Mouse (Mus musculus) activated CD4-positive, CD25-positive, alpha-beta regulatory T cell, adult 4 months (primary cell): ENCODE data around the gene Selenov. TPM values are rescaled to one million over a fixed set of nuclear protein-coding genes. Genes with fewer than 3 reads are reported as not detected.
A peak's percentile ranks its signal among the peaks of the same experiment; 100 is the strongest.
"Not testable (repeated sequence)": the region's sequence is repeated elsewhere in the genome, so short reads cannot be mapped to it uniquely, and the experiment has no call there.

Experiments
- ATAC-seq: one replicate; pipeline ENCODE4 v1.8.0; 2017
- polyA plus RNA-seq, 2 experiments: library from polyadenylated mRNA; unstranded; fragments of 100-300 nt; shearing (Covaris generic); gene quantifications; one replicate each; pipeline ENCODE4 v1.2.1; 2017

Selenov gene
- polyA plus RNA-seq, 2 experiments from 2014 or later, result not detected

DNA sequence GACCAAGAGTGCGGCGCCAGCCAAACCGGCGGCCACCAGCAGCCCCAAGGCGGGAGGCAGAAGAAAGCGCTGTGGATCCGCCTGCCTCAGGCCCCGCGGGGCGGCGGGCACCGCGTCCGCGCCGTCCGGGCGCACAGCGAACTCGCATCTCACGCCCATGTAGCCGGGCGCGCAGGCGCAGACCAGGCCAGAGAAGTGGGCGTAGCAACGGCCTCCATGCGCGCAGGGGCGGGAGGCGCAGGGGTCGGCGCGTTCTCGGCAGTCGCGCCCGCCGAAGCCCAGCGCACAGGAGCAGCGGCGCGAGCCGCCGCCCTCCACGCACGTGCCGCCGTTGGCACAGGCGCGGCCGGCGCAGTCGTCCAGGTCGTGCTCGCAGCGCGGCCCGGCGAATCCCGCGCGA is 3.5 kb upstream of the Selenov start:
- ATAC-seq, result no peak

DNA sequence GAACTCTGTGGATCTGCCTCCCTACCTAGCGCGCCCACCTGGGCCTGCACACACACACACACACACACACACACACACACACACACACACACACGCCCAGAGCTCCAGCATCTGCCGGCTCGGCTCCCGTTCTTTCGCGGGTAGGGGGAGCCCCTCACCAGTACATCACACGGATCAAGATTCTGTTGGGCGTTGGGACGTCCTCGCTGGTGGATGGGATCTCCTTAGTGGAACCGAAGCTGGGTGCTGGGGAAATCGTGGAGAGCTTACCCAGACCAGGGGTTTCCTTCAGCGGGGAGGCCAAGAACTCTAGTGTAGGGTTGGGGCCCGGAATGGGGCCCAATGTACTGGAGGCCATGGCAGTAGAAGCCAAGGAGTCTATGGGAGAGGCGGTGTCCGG is 821 bp downstream of the Selenov start:
- ATAC-seq, result no peak

DNA sequence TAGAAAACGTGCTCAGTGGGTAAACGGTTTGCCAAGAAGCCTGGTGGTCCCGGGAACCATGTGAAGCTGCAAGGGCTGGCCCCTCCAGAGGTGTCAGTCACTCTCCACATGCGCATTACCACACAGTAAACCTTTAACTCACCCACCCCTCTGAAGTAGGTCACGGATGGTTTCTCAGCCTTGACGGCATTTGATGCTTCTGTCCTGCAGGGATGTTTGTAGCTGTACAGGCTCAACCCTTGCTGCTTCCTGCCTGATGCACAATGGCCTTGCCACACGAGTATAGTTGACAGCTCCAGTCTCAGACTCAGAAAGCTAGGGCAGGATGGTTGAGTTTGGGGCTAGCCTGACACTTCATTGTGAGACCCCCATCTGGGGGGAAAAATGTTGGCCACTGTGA is 10.4 kb downstream of the Selenov start:
- ATAC-seq, result no peak

DNA sequence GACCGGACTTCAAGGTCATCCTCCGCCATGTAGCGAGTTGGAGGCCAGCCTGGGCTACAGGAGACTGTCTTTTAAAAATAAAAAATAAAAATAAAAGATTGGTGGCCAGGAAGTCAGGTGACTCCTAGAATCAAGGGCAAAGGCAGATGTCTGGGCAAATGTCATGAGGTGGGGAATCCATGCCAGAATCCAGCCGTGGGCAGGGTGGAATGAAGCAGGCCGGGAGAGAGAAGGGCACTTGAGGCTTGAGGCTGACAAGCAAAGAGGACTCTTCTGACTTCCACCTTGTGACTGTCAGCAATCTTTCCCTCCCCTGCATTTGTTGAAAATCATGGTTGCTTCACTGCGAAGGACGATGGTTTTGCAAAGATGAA is 12.7 kb downstream of the Selenov start:
- no peak for ATAC-seq

DNA sequence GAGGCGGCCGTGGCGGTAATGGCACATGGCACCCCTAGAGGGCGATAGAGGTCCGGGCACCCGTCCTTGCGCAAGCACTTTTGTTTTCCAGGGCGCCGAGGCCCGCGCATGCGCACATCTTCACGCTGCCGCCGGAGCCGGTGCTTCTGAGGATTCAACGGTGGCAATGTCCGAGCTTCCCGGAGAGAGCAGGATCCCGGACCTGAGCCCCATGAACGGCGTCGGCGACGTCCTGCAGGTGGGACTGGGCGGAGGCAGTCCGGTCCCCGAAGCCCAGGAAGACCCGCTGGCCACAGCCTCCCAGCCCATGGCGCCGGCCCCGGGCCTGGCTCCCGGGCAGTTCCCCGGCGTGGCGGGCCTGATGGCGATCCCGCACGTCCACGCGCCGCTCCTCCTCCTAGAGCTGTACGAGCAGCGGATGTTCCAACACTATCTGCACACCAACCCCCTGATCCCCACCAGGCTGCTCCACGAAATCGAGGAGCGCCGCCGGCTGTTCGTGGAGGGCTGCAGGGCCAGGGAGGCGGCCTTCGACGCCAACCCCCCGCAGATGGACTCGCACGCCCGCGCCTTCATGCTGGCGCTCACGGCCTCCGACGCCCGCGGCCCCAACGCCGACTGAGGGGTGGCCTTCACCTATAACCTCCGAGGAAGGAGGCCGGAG is 13.2 kb downstream of the Selenov start, which contains the start of gene Eid2b:
Eid2b (plus strand) TSS at position 125 of the 664 bp plus-strand sequence.
- ATAC-seq, result peak; percentile 54

DNA sequence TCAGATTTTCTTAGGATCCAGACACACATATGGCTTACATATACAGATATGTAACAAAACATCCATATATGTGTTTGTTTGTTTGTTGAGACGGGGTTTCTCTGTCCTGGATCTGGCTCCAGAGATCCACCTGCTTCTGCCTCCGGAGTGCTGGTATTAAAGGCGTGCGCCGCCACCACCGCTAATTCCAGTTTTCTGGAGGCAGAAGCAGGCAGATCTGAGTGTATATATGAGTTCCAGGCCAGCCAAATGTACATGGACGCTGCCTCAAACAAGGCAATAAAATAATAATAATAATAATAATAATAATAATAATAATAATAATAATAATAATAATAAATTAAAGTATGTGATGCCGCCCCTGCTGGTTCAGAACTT is 13.8 kb downstream of the Selenov start:
- no peak for ATAC-seq

DNA sequence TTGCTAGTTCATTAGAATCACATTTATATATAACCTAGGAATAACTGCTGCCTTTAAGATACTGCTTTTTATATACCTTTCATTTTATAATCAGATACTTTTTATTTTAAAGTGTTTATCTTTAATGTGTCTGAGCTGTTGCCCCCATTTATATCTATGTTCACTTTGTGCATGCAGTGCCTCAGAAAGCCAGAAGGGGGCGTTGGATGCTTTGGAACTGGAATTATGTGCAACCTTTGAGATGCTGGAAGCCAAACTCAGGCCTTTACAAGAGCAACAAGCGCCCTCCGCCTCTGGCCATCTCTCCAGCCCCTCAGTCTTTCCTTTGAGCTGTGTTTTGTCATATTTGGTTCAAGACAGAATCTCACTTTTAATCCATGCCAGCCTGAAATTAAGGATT is 19.2 kb downstream of the Selenov start:
- ATAC-seq, result no peak

DNA sequence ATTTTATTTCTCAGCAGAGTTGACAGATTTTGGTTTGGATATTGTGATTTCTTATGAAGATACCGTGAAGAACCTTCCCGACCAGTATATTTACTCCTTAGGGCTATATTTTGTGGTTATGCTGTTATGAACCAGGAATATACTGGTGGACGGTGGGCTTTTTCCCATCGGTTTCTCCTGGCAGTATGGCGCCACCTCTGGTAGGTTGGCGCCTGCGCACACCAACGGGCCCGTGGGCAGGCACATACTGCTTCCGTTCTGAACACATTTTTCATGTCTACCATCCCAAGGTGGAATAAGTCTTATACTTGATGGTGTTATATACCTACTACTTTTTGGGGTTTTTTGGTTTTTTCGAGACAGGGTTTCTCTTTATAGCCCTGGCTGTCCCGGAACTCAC is 21.6 kb downstream of the Selenov start:
- no peak for ATAC-seq

DNA sequence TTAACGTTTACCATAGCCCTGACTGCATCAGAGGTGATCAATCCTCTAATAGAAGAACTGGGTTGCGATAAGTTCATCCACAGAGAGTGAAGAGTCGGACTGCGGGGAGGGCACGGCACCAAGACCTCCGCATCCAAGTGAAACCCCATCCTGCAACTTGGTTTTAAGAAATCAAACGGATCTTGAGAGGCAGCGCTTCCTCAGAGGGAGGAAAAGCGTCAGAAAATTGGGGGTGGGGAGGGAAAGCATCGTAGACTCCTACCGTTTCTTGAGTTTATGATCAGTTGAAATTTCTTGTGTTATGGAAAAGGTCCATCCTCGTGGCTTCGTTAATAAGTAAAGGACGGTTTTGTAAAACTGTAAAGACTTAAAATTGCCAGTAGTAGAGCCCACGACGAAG is 22.4 kb downstream of the Selenov start:
- ATAC-seq, result no peak

DNA sequence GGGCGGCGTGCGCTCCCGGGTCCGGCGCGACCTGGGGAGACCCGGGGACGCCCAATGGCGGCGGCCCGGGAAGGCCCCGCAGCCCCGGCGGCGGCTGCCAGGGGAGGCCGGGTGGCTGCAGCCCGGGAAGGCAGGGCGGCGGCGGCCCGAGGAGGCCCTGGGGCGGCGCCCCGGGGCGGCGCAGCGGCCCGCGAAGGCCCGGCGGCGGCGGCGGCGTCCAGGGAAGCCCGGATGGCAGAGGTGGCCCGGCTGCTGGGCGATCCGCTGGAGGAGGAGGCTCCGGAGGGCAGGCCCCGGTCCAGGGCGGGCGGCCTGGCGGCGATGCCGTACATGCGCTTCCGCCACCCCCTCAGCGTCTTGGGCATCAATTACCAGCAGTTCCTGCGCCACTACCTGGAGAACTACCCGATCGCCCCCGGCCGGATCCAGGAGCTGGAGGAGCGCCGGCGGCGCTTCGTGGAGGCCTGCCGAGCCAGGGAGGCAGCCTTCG is 22.9 kb downstream of the Selenov start:
- ATAC-seq, result no peak

DNA sequence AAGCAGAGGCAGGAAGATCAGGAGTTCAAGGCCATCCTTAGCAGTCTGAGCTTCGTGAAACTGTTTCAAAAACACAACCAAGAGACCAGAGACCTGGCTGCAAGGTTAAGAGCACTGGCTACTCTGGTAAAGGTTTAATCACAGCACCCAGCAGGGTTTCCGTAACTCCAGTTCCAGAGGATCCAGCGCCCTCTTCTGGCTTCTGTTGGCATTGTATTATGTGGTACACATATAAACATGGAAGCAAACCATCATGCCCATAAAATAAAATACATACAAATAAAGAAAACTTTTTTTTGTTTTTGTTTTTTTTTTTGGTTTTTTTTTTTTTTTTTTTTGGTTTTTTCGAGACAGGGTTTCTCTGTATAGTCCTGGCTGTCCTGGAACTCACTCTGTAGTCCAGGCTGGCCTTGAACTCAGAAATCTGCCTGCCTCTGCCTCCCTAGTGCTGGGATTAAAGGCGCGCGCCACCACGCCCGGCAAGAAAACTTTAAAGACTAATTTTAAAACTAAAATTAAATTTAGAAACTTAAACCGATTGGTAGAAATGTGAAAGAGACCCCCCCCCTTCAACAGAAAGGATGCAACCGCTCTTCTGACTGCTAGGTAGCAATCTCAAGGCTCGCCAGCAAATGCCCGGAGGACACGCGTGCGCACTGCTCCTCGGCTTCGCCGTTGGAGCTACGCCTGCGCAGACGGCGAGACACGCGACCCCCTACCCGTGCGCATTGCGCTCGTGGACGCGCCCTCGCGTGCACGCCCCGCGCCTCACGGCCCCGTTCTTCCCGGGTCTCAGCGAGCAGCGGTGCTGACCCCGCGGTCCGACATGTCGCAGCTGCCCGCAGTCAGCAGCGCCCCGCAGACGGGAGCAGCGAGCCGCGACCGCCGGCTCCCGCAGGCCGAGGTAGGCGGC is 23.6 kb downstream of the Selenov start, which contains the start of gene Eid2:
Eid2 (plus strand) TSS at position 753 of the 913 bp plus-strand sequence.
- peak; percentile 36 for ATAC-seq

DNA sequence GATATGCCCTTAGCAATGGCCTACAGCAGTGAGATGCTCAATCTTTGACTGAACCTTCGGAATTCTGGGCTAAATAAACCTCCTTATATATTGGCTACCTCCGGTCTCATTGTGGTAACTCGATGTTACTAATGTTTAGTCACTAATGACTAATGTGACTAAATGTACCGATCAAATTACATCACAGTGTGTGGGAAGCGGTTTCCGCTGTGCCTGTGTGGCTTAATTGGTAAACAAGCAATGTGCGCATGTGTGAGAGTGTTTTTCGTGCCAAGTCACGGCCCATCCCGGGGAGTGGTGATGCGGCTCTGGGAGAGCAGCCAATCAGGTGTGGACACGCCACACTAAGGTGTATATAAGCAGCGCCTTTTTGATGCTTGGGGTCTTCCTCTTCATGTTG is 25.6 kb downstream of the Selenov start:
- ATAC-seq, result no peak

DNA sequence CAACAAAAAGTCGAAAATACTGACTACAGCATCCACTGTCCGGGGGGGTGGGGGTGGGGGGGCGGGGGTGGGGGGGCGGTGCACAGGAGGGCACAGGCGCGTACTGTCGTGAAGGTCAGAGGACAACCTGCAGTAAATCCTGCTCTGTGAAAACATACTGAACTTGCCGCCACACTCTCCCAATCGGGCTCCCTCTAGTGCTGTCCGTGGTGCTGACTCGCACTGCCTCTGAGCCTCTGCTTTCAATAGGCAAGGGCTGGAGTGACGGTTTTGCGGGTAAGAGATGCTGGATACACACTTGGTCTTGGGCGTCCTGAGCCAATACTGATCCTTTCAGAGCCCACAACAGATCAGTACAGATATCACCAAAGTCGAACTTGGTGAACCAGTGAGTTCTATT is 27.2 kb downstream of the Selenov start:
- no peak for ATAC-seq

DNA sequence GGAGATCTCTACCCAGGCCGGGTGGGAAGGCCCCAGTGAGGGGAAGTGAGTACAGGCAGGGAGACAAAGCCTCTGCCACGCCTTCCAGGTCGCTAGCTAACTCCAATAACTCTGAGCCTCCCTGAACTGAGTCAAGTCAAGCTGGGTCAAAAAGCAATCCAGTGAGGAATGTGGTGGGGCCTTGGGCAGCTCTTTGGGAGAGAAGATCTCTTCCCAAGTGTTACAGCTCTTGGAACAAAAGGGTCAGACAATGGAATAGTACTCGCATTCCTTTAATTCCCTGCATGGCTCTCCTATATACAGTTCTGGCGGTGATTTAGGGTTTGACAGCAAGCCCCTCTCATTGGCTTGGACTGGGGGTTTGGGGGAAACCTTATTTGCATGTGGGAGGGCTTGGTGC is 28.1 kb downstream of the Selenov start:
- no peak for ATAC-seq

DNA sequence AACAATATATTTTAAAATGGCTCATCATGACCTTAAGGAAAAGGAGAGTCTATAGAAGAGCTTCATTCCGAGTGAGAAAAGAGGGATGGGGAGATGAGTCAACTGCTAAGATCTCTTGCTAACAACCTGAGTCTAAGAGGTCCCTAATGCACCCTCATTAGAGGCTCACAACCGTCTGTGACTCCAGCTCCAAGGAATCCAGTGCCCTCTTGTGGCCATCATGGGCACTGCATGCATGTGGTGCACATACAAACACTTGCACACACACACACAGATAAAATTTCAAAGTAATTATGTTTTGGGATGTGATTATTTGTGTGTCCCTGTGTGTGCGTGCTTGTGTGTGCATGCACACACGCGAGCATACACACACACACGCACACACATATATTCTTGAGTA is 35.5 kb downstream of the Selenov start:
- ATAC-seq, result no peak

DNA sequence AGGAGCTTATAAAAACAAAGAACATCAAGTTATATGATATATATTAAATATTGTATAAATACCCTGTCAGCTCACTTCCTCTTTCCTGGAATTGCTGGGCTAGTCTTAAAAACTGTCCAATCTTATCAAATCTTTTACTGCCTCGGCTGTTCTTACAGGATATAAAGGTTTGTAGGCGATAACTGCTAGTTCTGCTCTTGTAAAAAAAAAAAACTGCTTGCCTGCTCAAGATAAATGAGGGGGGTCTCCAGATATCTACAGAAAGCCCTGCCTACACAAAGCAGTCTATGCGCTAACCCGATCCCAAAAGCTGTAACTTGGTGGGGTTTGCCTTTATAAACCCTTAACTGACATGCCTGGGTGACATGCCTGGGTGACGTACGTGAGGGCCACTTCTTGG is 36.4 kb downstream of the Selenov start:
- no peak for ATAC-seq

DNA sequence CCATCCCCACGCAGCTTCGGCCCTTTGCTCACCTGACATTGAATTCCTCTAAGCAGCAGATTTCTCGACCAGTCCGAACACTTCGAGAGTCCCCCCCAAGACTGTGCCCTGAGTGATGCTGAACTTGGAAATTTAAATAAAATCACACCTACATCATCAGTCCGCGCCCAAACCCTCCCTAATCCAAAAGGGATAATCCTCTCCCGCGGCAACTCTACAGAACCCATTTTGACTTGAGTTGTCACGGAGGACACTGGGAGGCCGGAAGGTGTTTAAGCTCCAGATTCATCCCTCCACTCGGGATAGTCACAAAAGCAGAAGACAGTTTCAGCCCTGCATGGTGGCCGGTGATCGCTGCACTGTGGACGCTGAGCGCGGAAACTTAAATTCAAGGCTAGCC is 39.0 kb downstream of the Selenov start:
- ATAC-seq, result no peak

DNA sequence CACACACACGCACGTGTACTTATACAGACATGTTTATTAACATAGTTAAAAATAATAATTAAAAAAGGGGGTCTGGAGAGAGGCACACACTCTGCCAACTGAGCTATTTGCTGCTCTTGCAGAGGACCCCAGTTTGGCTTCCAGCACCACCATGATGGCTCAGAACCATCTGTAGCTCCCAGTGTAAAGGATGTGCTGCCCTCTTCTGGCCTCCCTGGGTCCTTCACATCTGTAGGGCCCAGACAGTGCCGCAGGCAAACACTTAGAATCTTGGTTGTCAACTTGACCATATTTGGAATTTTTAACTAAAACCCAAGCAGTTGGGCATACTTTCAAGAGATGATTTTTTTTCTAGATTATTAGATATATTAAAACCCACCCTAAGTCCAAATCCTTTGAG is 42.0 kb downstream of the Selenov start:
- ATAC-seq, result no peak

DNA sequence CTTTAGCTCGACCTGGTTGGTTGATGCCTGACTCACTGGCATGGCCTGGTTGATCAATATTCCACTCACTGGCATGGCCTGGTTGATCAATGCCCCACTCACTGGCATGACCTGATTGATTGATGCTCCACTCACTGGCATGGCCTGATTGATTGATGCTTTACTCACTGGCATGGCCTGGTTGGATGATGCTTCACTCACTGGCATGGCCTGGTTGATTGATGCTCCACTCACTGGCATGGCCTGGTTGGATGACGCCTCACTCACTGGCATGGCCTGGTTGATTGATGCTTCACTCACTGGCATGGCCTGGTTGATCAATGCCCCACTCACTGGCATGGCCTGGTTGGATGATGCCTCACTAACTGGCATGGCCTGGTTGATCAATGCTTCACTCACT is 47.0 kb downstream of the Selenov start:
- not testable (repeated sequence) for ATAC-seq
